Mouse (Mus musculus) left cerebral cortex, adult 8-10 months (tissue): ENCODE data around the gene Vps35l. TPM values are rescaled to one million over a fixed set of nuclear protein-coding genes. Genes with fewer than 3 reads are reported as not detected.
A peak's percentile ranks its signal among the peaks of the same experiment; 100 is the strongest.

Experiments
- DNase-seq, 2 experiments: peaks; one replicate each; pipeline ENCODE4 v3.0.0; 2022; ENCODE audit warnings: low spot score in 2 of 2
- total RNA-seq, 4 experiments: library from RNA; stranded (reverse); gene quantifications; 2 replicates each; pipeline ENCODE4 v1.2.4; 2022

The Vps35l gene
- total RNA-seq, 4 experiments from 2014 or later: 56.2 to 72.5 (median 59.8) TPM

GRCm38 (mm10) chr7:118817741-118818140 is 77.7 kb downstream of the Vps35l start:
- no peak for DNase-seq

GRCm38 (mm10) chr7:118819666-118820065 is 79.6 kb downstream of the Vps35l start:
- no peak for DNase-seq

GRCm38 (mm10) chr7:118821356-118821755 is 81.3 kb downstream of the Vps35l start:
- DNase-seq: no peak

- no peak for DNase-seq
These were observed 82.0 kb downstream of the Vps35l start for GRCm38 (mm10) chr7:118821887-118822556.

GRCm38 (mm10) chr7:118824451-118824850 is 84.4 kb downstream of the Vps35l start:
- DNase-seq: no peak

GRCm38 (mm10) chr7:118827975-118828416 is 88.0 kb downstream of the Vps35l start:
- no peak for DNase-seq

- no peak for DNase-seq
These were observed 97.9 kb downstream of the Vps35l start for GRCm38 (mm10) chr7:118837901-118838300.

GRCm38 (mm10) chr7:118841030-118841745 is 101.2 kb downstream of the Vps35l start:
- DNase-seq: no peak

- DNase-seq: peak in 1 of 2 experiments; percentile 34
These were observed 101.8 kb downstream of the Vps35l start for GRCm38 (mm10) chr7:118841796-118842195.

GRCm38 (mm10) chr7:118842938-118843337 is 102.9 kb downstream of the Vps35l start:
- DNase-seq: no peak

GRCm38 (mm10) chr7:118845141-118845540 is 105.1 kb downstream of the Vps35l start:
- no peak for DNase-seq

- no peak for DNase-seq
These were observed 106.3 kb downstream of the Vps35l start for GRCm38 (mm10) chr7:118846329-118846728.

GRCm38 (mm10) chr7:118848796-118849195 is 108.8 kb downstream of the Vps35l start:
- no peak for DNase-seq

GRCm38 (mm10) chr7:118849543-118850250 is 109.7 kb downstream of the Vps35l start:
- DNase-seq: no peak

GRCm38 (mm10) chr7:118850676-118851290 is 110.8 kb downstream of the Vps35l start:
- DNase-seq: no peak

GRCm38 (mm10) chr7:118851571-118851970 is 111.5 kb downstream of the Vps35l start:
- DNase-seq: no peak

GRCm38 (mm10) chr7:118852611-118853010 is 112.6 kb downstream of the Vps35l start:
- DNase-seq: no peak

GRCm38 (mm10) chr7:118854606-118855005 is 114.6 kb downstream of the Vps35l start:
- no peak for DNase-seq

- DNase-seq: peak; percentile 82 to 90
These were observed 115.3 kb downstream of the Vps35l start, which contains the start of gene Iqck for GRCm38 (mm10) chr7:118855171-118855876. TSS of gene Iqck (plus strand) at chr7:118855752.

- no peak for DNase-seq
These were observed 115.9 kb downstream of the Vps35l start, which contains the start of gene Knop1 for GRCm38 (mm10) chr7:118855877-118856304. TSS of gene Knop1 (minus strand) at chr7:118856254.

- no peak for DNase-seq
These were observed 118.6 kb downstream of the Vps35l start for GRCm38 (mm10) chr7:118858640-118859039.
